ENCODE assay signal across 8 mouse cellular contexts in the genomic region with DNA sequence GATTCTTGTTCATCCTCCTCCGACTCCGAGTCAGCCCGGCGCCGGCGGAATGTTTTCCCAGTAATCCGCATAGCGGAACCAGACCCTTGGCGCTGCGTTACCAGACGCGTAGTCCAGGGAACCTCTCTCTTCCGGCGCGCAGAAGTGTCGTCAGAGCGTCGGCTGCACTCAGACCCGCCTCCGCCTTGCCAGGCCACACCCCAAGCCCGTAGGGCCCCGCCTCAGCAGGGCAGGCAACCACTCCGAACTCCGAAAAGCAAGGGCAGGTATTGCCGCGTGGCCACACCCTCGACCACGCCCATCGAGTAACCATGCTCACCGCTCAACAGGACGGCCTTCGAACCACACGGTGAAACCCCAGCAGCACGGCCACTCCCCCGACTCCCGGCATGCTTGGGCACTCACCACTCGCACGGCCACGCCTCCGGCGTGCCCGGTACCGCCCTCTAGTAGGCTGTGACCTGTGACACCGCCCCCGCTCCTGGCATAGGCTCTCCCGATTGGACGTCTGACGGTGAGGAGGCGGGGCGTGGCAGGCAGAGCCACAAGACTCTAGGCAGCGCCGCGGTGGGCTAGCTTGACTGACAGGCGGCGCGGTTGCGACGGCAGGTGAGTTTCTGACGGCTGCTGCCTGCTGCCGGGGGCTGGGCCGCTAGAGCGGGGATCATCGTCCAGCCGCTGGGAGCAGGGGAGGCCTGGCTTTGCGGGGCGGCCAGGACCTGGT. TPM values are rescaled to one million over a fixed set of nuclear protein-coding genes. Genes with fewer than 3 reads are reported as not detected.
DNase-seq lines count a peak whose midpoint lies in the region; ATAC-seq lines count a peak whose summit lies in the region.

A gene (minus strand): TSS at position 412 of the 724 bp plus-strand sequence.
A gene (plus strand): TSS at position 490 of the 724 bp plus-strand sequence.

- H3K4me2 ChIP-seq in intestine, embryonic 14.5 days (ENCODE audit: low read length): peak within 1 kb of the TSS; percentile 74

- peak within 1 kb of the TSS; percentile 84 for H3K4me3 ChIP-seq in intestine, embryonic 14.5 days (ENCODE audit: low read depth, low read length)

- under 1% methylated on average over 66 of the region's 66 CpGs for WGBS in intestine, embryonic 14.5 days

- ATAC-seq in intestine, embryonic 14.5 days (replicated peaks; ENCODE audit: low FRiP score, low TSS enrichment, low read depth): peak; percentile 96

- DNase-seq in adrenal gland, adult 18-20 months (ENCODE audit: low spot score in 2 of 2): peak; percentile 95 to 98
- DNase-seq in embryo, embryonic 11 days: peak; percentile 100
- DNase-seq in gastrocnemius, postnatal 25 days: peak; percentile 100
- DNase-seq in intestine, embryonic 14.5 days (ENCODE audit: low spot score): peak; percentile 99
- peak; percentile 99 to 100 for DNase-seq in left cerebral cortex, postnatal 14 days (ENCODE audit: low spot score in 2 of 2)
- DNase-seq in mesoderm, embryonic 11.5 days (ENCODE audit: low read depth, low spot score): peak; percentile 100
- DNase-seq in right cerebral cortex, postnatal 36 days (ENCODE audit: low spot score in 2 of 2): peak; percentile 100
- peak; percentile 100 for DNase-seq in yolk sac, embryonic 10.5 days (ENCODE audit: low spot score)

- H3K36me3 ChIP-seq in intestine, embryonic 14.5 days (ENCODE audit: control insufficient read depth, insufficient read depth, low read length): peaks cover 27% of the 10 kb centered on the region

- H3K9me3 ChIP-seq in intestine, embryonic 14.5 days (ENCODE audit: control insufficient read depth, low read length): no peaks in the 10 kb centered on the region

- intact Hi-C loops in left cerebral cortex, postnatal 14 days (cut with DNase I): no loop called here

- peak within 1 kb of the TSS; percentile 51 for H3K9ac ChIP-seq in intestine, embryonic 14.5 days (ENCODE audit: low read length)

- no peaks in the 10 kb centered on the region for H3K27me3 ChIP-seq in intestine, embryonic 14.5 days (replicated peaks; ENCODE audit: control insufficient read depth, insufficient read depth, low read length)

- no peak within 1 kb of the TSS for H3K27ac ChIP-seq in intestine, embryonic 14.5 days (ENCODE audit: low read depth)

- H3K4me1 ChIP-seq in intestine, embryonic 14.5 days (replicated peaks; ENCODE audit: control insufficient read depth, insufficient read depth, low read length): peaks cover 16% of the 10 kb centered on the region

RNA-seq across cellular contexts. Expression of the first gene that starts in this region (rescaled TPM):
- 10 to 100 TPM; 41.5 to 49.6 TPM for total RNA-seq in adrenal gland, adult 18-20 months (2021)
- 10 to 100 TPM; 21.2 to 21.3 TPM for total RNA-seq in gastrocnemius, postnatal 25 days (2021)
- 45.3 and 51.6 TPM in 2 replicates for polyA plus RNA-seq in intestine, embryonic 14.5 days (2014; fragmentation: Nextera tagmentation; extraction: Ambion mirVana)
- total RNA-seq in left cerebral cortex, postnatal 14 days (2021): 10 to 100 TPM; 56.9 TPM

RNA-seq across cellular contexts. Expression of the second gene that starts in this region (rescaled TPM):
- 10 to 100 TPM; 23.7 to 29.7 TPM for total RNA-seq in adrenal gland, adult 18-20 months (2021)
- 10 to 100 TPM in 1 of 2 experiments, 1 to 10 TPM in 1; 8.4 to 14.3 TPM for total RNA-seq in gastrocnemius, postnatal 25 days (2021)
- polyA plus RNA-seq in intestine, embryonic 14.5 days (2014; fragmentation: Nextera tagmentation; extraction: Ambion mirVana): 11.1 and 15.4 TPM in 2 replicates
- 10 to 100 TPM; 60.5 to 66.1 TPM for total RNA-seq in left cerebral cortex, postnatal 14 days (2021)
